Mouse (Mus musculus) embryonic facial prominence, embryonic 10.5 days (tissue): ENCODE results near the gene Slc4a11. TPM values are rescaled to one million over a fixed set of nuclear protein-coding genes. Genes with fewer than 3 reads are reported as not detected.
"Not testable (repeated sequence)": the region's sequence is repeated elsewhere in the genome, so short reads cannot be mapped to it uniquely, and the experiment has no call there.

Source experiments
- DNase-seq: peaks from one replicate; pipeline ENCODE4 v3.0.0-alpha.2; 2017; ENCODE audit warnings: low spot score
- H3K27ac ChIP-seq: fragments of 300-500 bp; sonication (generic); replicated peaks from 2 replicates; pipeline ENCODE4 v1.5.1; 2016; ENCODE audit warnings: mild to moderate bottlenecking
- H3K27me3 ChIP-seq: fragments of 300-500 bp; sonication (generic); replicated peaks from 2 replicates; pipeline ENCODE4 v1.6.1; 2016; ENCODE audit warnings: low read depth, mild to moderate bottlenecking; ENCODE audit not compliant: poor library complexity, severe bottlenecking
- H3K36me3 ChIP-seq: fragments of 300-500 bp; sonication (generic); replicated peaks from 2 replicates; pipeline ENCODE4 v1.6.1; 2016; ENCODE audit warnings: mild to moderate bottlenecking, moderate library complexity
- H3K4me1 ChIP-seq: fragments of 300-500 bp; sonication (generic); 2 replicates; pipeline ENCODE4 v1.6.1; 2016
- H3K4me3 ChIP-seq: fragments of 300-500 bp; sonication (generic); 2 replicates; pipeline ENCODE4 v1.5.1; 2016; ENCODE audit warnings: mild to moderate bottlenecking, moderate library complexity
- H3K9me3 ChIP-seq: fragments of 300-500 bp; sonication (generic); 2 replicates; pipeline ENCODE4 v1.6.1; 2016; ENCODE audit warnings: mild to moderate bottlenecking
- WGBS: fragments of 180-500 bp; shearing (Covaris S2); methylation state at CpG from one replicate; pipeline ENCODE4 v1.1.7; 2016; 5-methylcytosine and 5-hydroxymethylcytosine counted together
- polyA plus RNA-seq: library from polyadenylated mRNA; unstranded; fragments of >200 nt; fragmentation: Nextera tagmentation; extraction: Ambion mirVana; gene quantifications from 2 replicates; pipeline ENCODE4 v1.2.1, GENCODE M21; 2016

The Slc4a11 gene
- polyA plus RNA-seq, 1 experiment from 2014 or later, result 0.69 TPM

- under 1% methylated on average over 40 of the region's 40 CpGs for WGBS
- H3K27me3 ChIP-seq, result no peaks in the 10 kb centered on the region
- H3K27ac ChIP-seq, result peak within 1 kb of the TSS; percentile 99
- no peaks in the 10 kb centered on the region for H3K9me3 ChIP-seq
- peaks cover 36% of the 10 kb centered on the region for H3K36me3 ChIP-seq
- DNase-seq, result peak; percentile 94
- peak within 1 kb of the TSS; percentile 76 for H3K4me3 ChIP-seq
- peaks cover 35% of the 10 kb centered on the region for H3K4me1 ChIP-seq
Measured at GRCm38 (mm10) chr2:130664102-130664701, 33.1 kb downstream of the Slc4a11 start, which contains the start of gene Ddrgk1. Ddrgk1 (minus strand) TSS chr2:130664659.

- WGBS, result 90% methylated on average over 11 of the region's 11 CpGs
- peaks cover 28% of the 10 kb centered on the region for H3K4me1 ChIP-seq
- peak overlapping the region; percentile 99 for H3K27ac ChIP-seq
- H3K27me3 ChIP-seq, result no peaks in the 10 kb centered on the region
- DNase-seq, result no peak
- peaks cover 44% of the 10 kb centered on the region for H3K36me3 ChIP-seq
- H3K9me3 ChIP-seq, result no peaks in the 10 kb centered on the region
- peak overlapping the region; percentile 76 for H3K4me3 ChIP-seq
Measured at GRCm38 (mm10) chr2:130663342-130663741, 34.0 kb downstream of the Slc4a11 start.

- 96% methylated on average over 10 of the region's 10 CpGs for WGBS
- no peaks in the 10 kb centered on the region for H3K9me3 ChIP-seq
- no peaks in the 10 kb centered on the region for H3K27me3 ChIP-seq
- H3K4me3 ChIP-seq, result no peak overlapping the region
- no peak for DNase-seq
- H3K4me1 ChIP-seq, result peaks cover 11% of the 10 kb centered on the region
- no peak overlapping the region for H3K27ac ChIP-seq
- peaks cover 92% of the 10 kb centered on the region for H3K36me3 ChIP-seq
Measured at GRCm38 (mm10) chr2:130658530-130658929, 38.8 kb downstream of the Slc4a11 start.

GRCm38 (mm10) chr2:130657541-130657940, 39.8 kb downstream of the Slc4a11 start:
- H3K9me3 ChIP-seq, result no peaks in the 10 kb centered on the region
- no peak overlapping the region for H3K27ac ChIP-seq
- H3K36me3 ChIP-seq, result peaks cover 99% of the 10 kb centered on the region
- H3K27me3 ChIP-seq, result no peaks in the 10 kb centered on the region
- DNase-seq, result no peak
- H3K4me3 ChIP-seq, result no peak overlapping the region
- 0 out of 2 replicates have a peak, but pooled peaks cover under 1% of the 10 kb centered on the region for H3K4me1 ChIP-seq
- WGBS, result 88% methylated on average over 6 of the region's 6 CpGs

GRCm38 (mm10) chr2:130656536-130656935, 40.8 kb downstream of the Slc4a11 start:
- Histone ChIP-seq H3K36me3 (peaks cover 93% of the 10 kb centered on the region), H3K27me3 (no peaks in the 10 kb centered on the region), H3K4me1 (no peaks in the 10 kb centered on the region), H3K9me3 (no peaks in the 10 kb centered on the region), H3K4me3 (no peak overlapping the region), H3K27ac (no peak overlapping the region)
- DNase-seq, result no peak
- WGBS, result 91% methylated on average over 9 of the region's 9 CpGs

- WGBS, result 89% methylated on average over 6 of the region's 6 CpGs
- Histone ChIP-seq H3K9me3 (no peaks in the 10 kb centered on the region), H3K36me3 (peaks cover 89% of the 10 kb centered on the region), H3K27ac (no peak overlapping the region), H3K27me3 (no peaks in the 10 kb centered on the region), H3K4me3 (no peak overlapping the region), H3K4me1 (no peaks in the 10 kb centered on the region)
- no peak for DNase-seq
Measured at GRCm38 (mm10) chr2:130655660-130656339, 41.5 kb downstream of the Slc4a11 start.

- no peaks in the 10 kb centered on the region for H3K4me1 ChIP-seq
- no peak overlapping the region for H3K4me3 ChIP-seq
- H3K27ac ChIP-seq, result no peak overlapping the region
- H3K27me3 ChIP-seq, result no peaks in the 10 kb centered on the region
- DNase-seq, result no peak
- H3K36me3 ChIP-seq, result peaks cover 83% of the 10 kb centered on the region
- H3K9me3 ChIP-seq, result no peaks in the 10 kb centered on the region
- WGBS, result 87% methylated on average over 1 of the region's 1 CpGs
Measured at GRCm38 (mm10) chr2:130653760-130654159, 43.6 kb downstream of the Slc4a11 start.

GRCm38 (mm10) chr2:130653303-130653702, 44.0 kb downstream of the Slc4a11 start:
- Histone ChIP-seq H3K27ac (no peak overlapping the region), H3K9me3 (no peaks in the 10 kb centered on the region), H3K4me3 (no peak overlapping the region), H3K36me3 (peaks cover 79% of the 10 kb centered on the region), H3K4me1 (no peaks in the 10 kb centered on the region), H3K27me3 (no peaks in the 10 kb centered on the region)
- 86% methylated on average over 2 of the region's 2 CpGs for WGBS
- no peak for DNase-seq

GRCm38 (mm10) chr2:130649028-130649427, 48.3 kb downstream of the Slc4a11 start:
- H3K4me3 ChIP-seq, H3K9me3 ChIP-seq, H3K27me3 ChIP-seq, DNase-seq, H3K27ac ChIP-seq, H3K4me1 ChIP-seq: not testable (repeated sequence)
- 82% methylated on average over 6 of the region's 6 CpGs for WGBS
- H3K36me3 ChIP-seq, result peaks cover 45% of the 10 kb centered on the region

- peaks cover 17% of the 10 kb centered on the region for H3K4me1 ChIP-seq
- H3K27me3 ChIP-seq, result peaks cover 17% of the 10 kb centered on the region
- WGBS, result 81% methylated on average over 4 of the region's 4 CpGs
- H3K27ac ChIP-seq, result no peak overlapping the region
- peaks cover 18% of the 10 kb centered on the region for H3K36me3 ChIP-seq
- no peak for DNase-seq
- H3K4me3 ChIP-seq, result no peak overlapping the region
- no peaks in the 10 kb centered on the region for H3K9me3 ChIP-seq
Measured at GRCm38 (mm10) chr2:130645198-130645597, 52.1 kb downstream of the Slc4a11 start.

- WGBS, result 4% methylated on average over 40 of the region's 40 CpGs
- Histone ChIP-seq H3K27ac (peak within 1 kb of the TSS; percentile 83), H3K27me3 (peaks cover 41% of the 10 kb centered on the region)
Measured at GRCm38 (mm10) chr2:130642684-130643369, 54.5 kb downstream of the Slc4a11 start, which contains the start of gene Lzts3. Lzts3 (minus strand) TSS chr2:130642803.

GRCm38 (mm10) chr2:130642197-130642660, 55.1 kb downstream of the Slc4a11 start:
- under 1% methylated on average over 27 of the region's 27 CpGs for WGBS
- 0 out of 2 replicates have a peak, but pooled peaks cover 7% of the 10 kb centered on the region for H3K36me3 ChIP-seq
- H3K27me3 ChIP-seq, result peaks cover 47% of the 10 kb centered on the region
- H3K27ac ChIP-seq, result peak overlapping the region; percentile 83
- no peaks in the 10 kb centered on the region for H3K9me3 ChIP-seq
- H3K4me3 ChIP-seq, result peak overlapping the region; percentile 81
- H3K4me1 ChIP-seq, result peaks cover 24% of the 10 kb centered on the region
- DNase-seq, result peak; percentile 51

More at GRCm38 (mm10) chr2:130642684-130643369, 54.5 kb downstream of the Slc4a11 start, which contains the start of gene Lzts3:
- Histone ChIP-seq H3K36me3 (0 out of 2 replicates have a peak, but pooled peaks cover 9% of the 10 kb centered on the region), H3K4me1 (peaks cover 21% of the 10 kb centered on the region), H3K9me3 (no peaks in the 10 kb centered on the region), H3K4me3 (peak within 1 kb of the TSS; percentile 81)
- DNase-seq, result peak; percentile 97
